Mouse (Mus musculus) thymus, postnatal 4 days (tissue): ENCODE data around the gene Fgfr2.

Source experiments
- DNase-seq: peaks from one replicate; pipeline ENCODE4 v3.0.0; 2021

Fgfr2 gene

GRCm38 (mm10) chr7:132428308-132428707, 694.8 kb downstream of the Fgfr2 start:
- DNase-seq = no peak

GRCm38 (mm10) chr7:132426069-132426468, 697.1 kb downstream of the Fgfr2 start:
- no peak for DNase-seq

- DNase-seq = no peak
Measured at GRCm38 (mm10) chr7:132425364-132425999, 697.7 kb downstream of the Fgfr2 start.

GRCm38 (mm10) chr7:132423570-132423969, 699.6 kb downstream of the Fgfr2 start:
- DNase-seq = no peak

GRCm38 (mm10) chr7:132419378-132420255, 703.5 kb downstream of the Fgfr2 start:
- no peak for DNase-seq

GRCm38 (mm10) chr7:132416866-132417265, 706.3 kb downstream of the Fgfr2 start:
- no peak for DNase-seq

GRCm38 (mm10) chr7:132415866-132416265, 707.3 kb downstream of the Fgfr2 start:
- no peak for DNase-seq

GRCm38 (mm10) chr7:132412520-132412919, 710.6 kb downstream of the Fgfr2 start:
- DNase-seq = no peak

- no peak for DNase-seq
Measured at GRCm38 (mm10) chr7:132411708-132412107, 711.4 kb downstream of the Fgfr2 start.

GRCm38 (mm10) chr7:132410958-132411357, 712.2 kb downstream of the Fgfr2 start:
- DNase-seq = no peak

- DNase-seq = no peak
Measured at GRCm38 (mm10) chr7:132409890-132410289, 713.3 kb downstream of the Fgfr2 start.

GRCm38 (mm10) chr7:132402377-132403084, 720.6 kb downstream of the Fgfr2 start:
- peak; percentile 11 for DNase-seq

GRCm38 (mm10) chr7:132398487-132398886, 724.7 kb downstream of the Fgfr2 start:
- no peak for DNase-seq

- no peak for DNase-seq
Measured at GRCm38 (mm10) chr7:132396661-132397322, 726.4 kb downstream of the Fgfr2 start.

GRCm38 (mm10) chr7:132393582-132394175, 729.5 kb downstream of the Fgfr2 start:
- DNase-seq = no peak

GRCm38 (mm10) chr7:132393014-132393406, 730.1 kb downstream of the Fgfr2 start:
- DNase-seq = no peak

- DNase-seq = no peak
Measured at GRCm38 (mm10) chr7:132392233-132393013, 730.7 kb downstream of the Fgfr2 start.

- no peak for DNase-seq
Measured at GRCm38 (mm10) chr7:132389473-132389872, 733.7 kb downstream of the Fgfr2 start.

- no peak for DNase-seq
Measured at GRCm38 (mm10) chr7:132387507-132387906, 735.6 kb downstream of the Fgfr2 start.

GRCm38 (mm10) chr7:132386316-132386715, 736.8 kb downstream of the Fgfr2 start:
- no peak for DNase-seq

- DNase-seq = no peak
Measured at GRCm38 (mm10) chr7:132385456-132386130, 737.6 kb downstream of the Fgfr2 start.
